Mouse (Mus musculus): ENCODE measurements around the gene Nostrin. TPM values are rescaled to one million over a fixed set of nuclear protein-coding genes. Genes with fewer than 3 reads are reported as not detected.
A peak's percentile ranks its signal among the peaks of the same experiment; 100 is the strongest.

Gene Nostrin
- polyA plus RNA-seq, 1 experiment from 2014 or later: 2.4 TPM

DNA sequence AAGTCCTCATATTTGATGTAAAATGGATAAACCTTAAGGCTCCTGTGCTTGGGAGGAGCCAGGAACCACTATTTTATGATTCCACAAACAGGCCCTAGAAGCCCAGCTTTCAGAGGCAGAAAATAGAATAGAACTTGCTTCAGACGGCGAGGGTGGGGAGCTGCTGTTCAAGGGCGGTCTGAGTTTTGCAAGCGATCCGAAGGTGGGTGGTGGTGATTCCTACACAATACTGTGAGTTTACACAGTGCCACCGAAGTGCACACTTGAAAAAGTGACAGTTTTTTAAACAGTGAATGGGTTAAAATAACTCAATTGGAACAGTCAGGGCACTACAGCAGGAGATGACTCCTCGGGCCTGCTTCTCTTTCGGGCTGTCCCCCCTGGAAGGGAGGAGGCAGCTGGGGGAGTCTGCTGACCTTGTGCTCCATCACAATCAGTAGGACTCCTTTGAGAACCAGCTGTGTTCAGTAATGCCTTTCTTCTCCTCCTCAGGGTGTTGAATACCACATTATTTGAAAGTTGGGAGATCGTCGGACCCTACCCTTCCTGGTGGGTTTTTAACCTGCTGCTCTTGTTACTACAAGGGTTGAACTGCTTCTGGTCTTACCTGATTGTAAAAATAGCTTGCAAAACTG, 31.0 kb upstream of the Nostrin start:
- H3K4me1 ChIP-seq (ENCODE audit: control insufficient read depth, insufficient read depth, low read depth, low read length): no peaks in the 10 kb centered on the region
- no peak overlapping the region for H3K9ac ChIP-seq (ENCODE audit: low read depth, low read length)
- H3K4me3 ChIP-seq (ENCODE audit: low read length): no peak overlapping the region
- no peaks in the 10 kb centered on the region for H3K36me3 ChIP-seq (ENCODE audit: control insufficient read depth, insufficient read depth, low read length)
- no peaks in the 10 kb centered on the region for H3K9me3 ChIP-seq (ENCODE audit: control insufficient read depth, low read length)
- H3K4me2 ChIP-seq (ENCODE audit: low read length): no peak overlapping the region
- H3K27ac ChIP-seq (ENCODE audit: low read depth, low read length): no peak overlapping the region
- no peak for ATAC-seq
- WGBS: 44% methylated on average over 10 of the region's 10 CpGs
- no peaks in the 10 kb centered on the region for H3K27me3 ChIP-seq (replicated peaks; ENCODE audit: control insufficient read depth, insufficient read depth, low read length)

DNA sequence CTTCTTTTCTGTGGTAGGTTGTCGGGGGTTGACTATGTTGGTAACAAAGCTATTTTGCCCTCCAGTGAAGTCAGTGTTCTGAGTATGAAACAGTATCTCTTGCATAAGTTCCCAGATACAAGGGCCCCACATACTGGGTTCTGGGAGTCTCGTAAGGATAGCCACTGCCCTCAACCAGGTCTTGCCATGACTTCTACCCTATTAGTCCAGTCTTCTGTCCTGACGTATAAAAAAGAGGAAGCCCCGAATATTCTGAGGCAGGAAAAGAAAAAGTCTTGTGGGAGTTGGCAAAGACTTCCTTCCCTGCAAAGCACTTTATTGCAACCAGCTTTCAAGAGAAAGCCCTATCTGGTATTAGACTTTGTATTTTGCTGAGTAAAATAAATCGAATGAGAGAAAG, 26.4 kb upstream of the Nostrin start:
- Histone ChIP-seq H3K9ac (ENCODE audit: low read depth, low read length) (no peak overlapping the region), H3K4me2 (ENCODE audit: low read length) (no peak overlapping the region), H3K9me3 (ENCODE audit: control insufficient read depth, low read length) (no peaks in the 10 kb centered on the region), H3K27ac (ENCODE audit: low read depth, low read length) (no peak overlapping the region), H3K27me3 (replicated peaks; ENCODE audit: control insufficient read depth, insufficient read depth, low read length) (no peaks in the 10 kb centered on the region), H3K4me3 (ENCODE audit: low read length) (no peak overlapping the region), H3K4me1 (ENCODE audit: control insufficient read depth, insufficient read depth, low read depth, low read length) (no peaks in the 10 kb centered on the region), H3K36me3 (ENCODE audit: control insufficient read depth, insufficient read depth, low read length) (no peaks in the 10 kb centered on the region)
- ATAC-seq: no peak
- WGBS: 68% methylated on average over 5 of the region's 5 CpGs

DNA sequence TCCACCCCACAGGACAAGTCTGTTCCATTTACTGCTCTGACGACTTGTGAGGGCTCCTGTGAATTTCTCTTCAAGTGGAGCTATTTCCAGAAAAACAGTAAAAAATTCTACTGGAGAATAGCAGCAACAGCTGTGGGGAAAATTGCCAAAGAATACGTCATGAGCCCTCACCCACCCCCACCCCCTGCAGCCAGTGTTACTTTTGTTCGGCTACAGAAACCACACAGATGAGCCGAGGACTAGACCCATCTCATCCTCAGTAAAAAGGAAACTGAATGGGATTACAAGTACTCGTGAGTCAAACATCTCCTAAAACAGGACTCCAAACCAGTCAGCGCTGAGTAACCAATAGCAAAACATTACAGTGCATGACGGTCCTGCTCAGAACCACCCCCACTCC, 25.9 kb upstream of the Nostrin start:
- no peak overlapping the region for H3K4me2 ChIP-seq (ENCODE audit: low read length)
- H3K4me1 ChIP-seq (ENCODE audit: control insufficient read depth, insufficient read depth, low read depth, low read length): no peaks in the 10 kb centered on the region
- H3K27me3 ChIP-seq (replicated peaks; ENCODE audit: control insufficient read depth, insufficient read depth, low read length): no peaks in the 10 kb centered on the region
- H3K27ac ChIP-seq (ENCODE audit: low read depth, low read length): no peak overlapping the region
- WGBS: 56% methylated on average over 7 of the region's 7 CpGs
- no peak overlapping the region for H3K4me3 ChIP-seq (ENCODE audit: low read length)
- H3K36me3 ChIP-seq (ENCODE audit: control insufficient read depth, insufficient read depth, low read length): no peaks in the 10 kb centered on the region
- H3K9me3 ChIP-seq (ENCODE audit: control insufficient read depth, low read length): no peaks in the 10 kb centered on the region
- H3K9ac ChIP-seq (ENCODE audit: low read depth, low read length): no peak overlapping the region
- no peak for ATAC-seq

DNA sequence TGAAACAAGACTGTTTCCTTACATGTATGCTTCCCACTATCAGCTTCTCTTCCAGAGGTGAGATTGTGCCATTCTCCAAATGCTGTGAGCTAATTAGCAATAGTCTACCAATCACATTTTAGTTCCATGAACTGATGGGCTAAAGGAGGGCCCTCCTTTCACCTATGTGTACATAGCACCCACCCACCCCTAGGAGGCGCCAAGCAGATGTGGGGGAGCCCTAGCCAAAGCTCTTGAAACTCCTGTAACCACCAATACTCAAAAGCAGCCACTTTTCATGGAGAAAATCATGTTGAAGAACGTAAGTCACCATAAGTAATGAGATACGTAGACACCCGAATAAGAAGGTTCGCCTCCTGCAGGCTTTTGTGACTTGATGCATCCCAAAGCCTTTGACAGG, 23.0 kb upstream of the Nostrin start:
- Histone ChIP-seq H3K4me1 (ENCODE audit: control insufficient read depth, insufficient read depth, low read depth, low read length) (no peaks in the 10 kb centered on the region), H3K36me3 (ENCODE audit: control insufficient read depth, insufficient read depth, low read length) (no peaks in the 10 kb centered on the region), H3K9me3 (ENCODE audit: control insufficient read depth, low read length) (peaks cover 2% of the 10 kb centered on the region; the same call in 1 of the 2 replicates), H3K27ac (ENCODE audit: low read depth, low read length) (no peak overlapping the region), H3K27me3 (replicated peaks; ENCODE audit: control insufficient read depth, insufficient read depth, low read length) (no peaks in the 10 kb centered on the region), H3K4me3 (ENCODE audit: low read length) (no peak overlapping the region), H3K4me2 (ENCODE audit: low read length) (no peak overlapping the region), H3K9ac (ENCODE audit: low read depth, low read length) (no peak overlapping the region)
- WGBS: 87% methylated on average over 5 of the region's 5 CpGs
- no peak for ATAC-seq

DNA sequence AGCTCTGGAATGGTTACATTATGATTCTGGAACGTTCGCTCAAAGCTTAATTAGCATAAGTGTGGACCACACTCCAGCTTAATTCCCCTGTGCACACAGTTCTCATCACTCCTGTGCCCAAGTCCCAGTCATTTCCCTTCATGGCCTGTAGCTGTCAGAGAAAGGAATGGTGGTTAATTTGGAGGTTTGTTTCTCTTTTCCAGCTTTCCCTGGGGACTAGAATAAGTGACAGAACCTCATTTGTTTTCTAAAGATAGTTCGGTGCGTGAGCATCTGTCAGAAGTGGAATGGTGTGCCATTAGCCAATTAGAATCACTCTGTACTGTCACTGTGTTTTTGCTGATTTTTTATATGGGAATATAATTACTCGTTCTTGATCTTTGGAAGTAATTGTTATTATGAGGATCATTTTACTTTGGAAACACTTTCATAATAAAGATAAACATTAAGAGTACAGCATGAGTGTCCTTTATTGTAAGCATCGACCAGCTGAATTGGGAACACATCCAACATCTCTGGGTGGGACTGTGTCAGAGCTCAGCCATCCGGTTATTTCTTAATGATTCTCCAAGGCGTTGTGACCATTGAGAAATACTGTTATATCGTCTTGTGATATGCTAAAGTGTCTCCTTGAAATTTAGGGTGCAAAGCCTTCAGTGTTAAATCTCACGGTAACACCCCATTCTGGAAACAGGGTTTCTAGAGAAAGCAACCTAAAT, 21.6 kb upstream of the Nostrin start:
- H3K27me3 ChIP-seq (replicated peaks; ENCODE audit: control insufficient read depth, insufficient read depth, low read length): no peaks in the 10 kb centered on the region
- H3K9ac ChIP-seq (ENCODE audit: low read depth, low read length): no peak overlapping the region
- WGBS: 50% methylated on average over 10 of the region's 10 CpGs
- no peak for ATAC-seq
- no peaks in the 10 kb centered on the region for H3K36me3 ChIP-seq (ENCODE audit: control insufficient read depth, insufficient read depth, low read length)
- peaks cover 2% of the 10 kb centered on the region; the same call in 1 of the 2 replicates for H3K9me3 ChIP-seq (ENCODE audit: control insufficient read depth, low read length)
- no peak overlapping the region for H3K4me2 ChIP-seq (ENCODE audit: low read length)
- H3K4me1 ChIP-seq (ENCODE audit: control insufficient read depth, insufficient read depth, low read depth, low read length): no peaks in the 10 kb centered on the region
- H3K27ac ChIP-seq (ENCODE audit: low read depth, low read length): no peak overlapping the region
- H3K4me3 ChIP-seq (ENCODE audit: low read length): no peak overlapping the region

GRCm38 (mm10) chr2:69115921-69116320, 19.7 kb upstream of the Nostrin start:
- Histone ChIP-seq H3K4me2 (ENCODE audit: low read length) (no peak overlapping the region), H3K27ac (ENCODE audit: low read depth, low read length) (no peak overlapping the region), H3K9ac (ENCODE audit: low read depth, low read length) (no peak overlapping the region), H3K36me3 (ENCODE audit: control insufficient read depth, insufficient read depth, low read length) (no peaks in the 10 kb centered on the region), H3K4me3 (ENCODE audit: low read length) (no peak overlapping the region), H3K27me3 (replicated peaks; ENCODE audit: control insufficient read depth, insufficient read depth, low read length) (no peaks in the 10 kb centered on the region), H3K4me1 (ENCODE audit: control insufficient read depth, insufficient read depth, low read depth, low read length) (no peaks in the 10 kb centered on the region; the same call in 1 of the 2 replicates), H3K9me3 (ENCODE audit: control insufficient read depth, low read length) (peaks cover 2% of the 10 kb centered on the region; the same call in 1 of the 2 replicates)
- ATAC-seq: peak; percentile 49; the same call in 1 of the 2 replicates
- WGBS: 81% methylated on average over 3 of the region's 3 CpGs

DNA sequence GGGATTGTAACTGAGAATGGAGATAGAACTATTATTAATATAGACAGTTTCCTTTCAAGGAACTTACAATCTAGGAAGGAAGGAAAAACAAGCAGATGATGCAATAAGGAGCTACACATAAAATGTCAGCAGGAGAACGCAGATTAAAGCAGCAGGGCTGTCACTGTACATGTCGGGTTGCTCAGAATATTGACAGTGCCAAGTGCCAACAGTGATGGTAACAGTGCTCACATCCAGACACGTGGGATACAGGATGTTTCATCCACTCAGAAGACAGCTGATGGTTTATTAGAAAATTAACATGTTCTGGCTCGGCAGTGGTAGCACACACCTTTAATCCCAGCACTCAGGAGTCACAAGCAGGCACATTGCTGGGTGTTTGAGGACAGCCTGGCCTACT, 18.8 kb upstream of the Nostrin start:
- H3K4me3 ChIP-seq (ENCODE audit: low read length): no peak overlapping the region
- no peak overlapping the region for H3K27ac ChIP-seq (ENCODE audit: low read depth, low read length)
- H3K36me3 ChIP-seq (ENCODE audit: control insufficient read depth, insufficient read depth, low read length): no peaks in the 10 kb centered on the region
- WGBS: 52% methylated on average over 4 of the region's 4 CpGs
- H3K9ac ChIP-seq (ENCODE audit: low read depth, low read length): no peak overlapping the region
- peak; percentile 37; the same call in 1 of the 2 replicates for ATAC-seq
- peaks cover 2% of the 10 kb centered on the region; the same call in 1 of the 2 replicates for H3K9me3 ChIP-seq (ENCODE audit: control insufficient read depth, low read length)
- no peak overlapping the region for H3K4me2 ChIP-seq (ENCODE audit: low read length)
- no peaks in the 10 kb centered on the region for H3K27me3 ChIP-seq (replicated peaks; ENCODE audit: control insufficient read depth, insufficient read depth, low read length)
- no peaks in the 10 kb centered on the region; the same call in 1 of the 2 replicates for H3K4me1 ChIP-seq (ENCODE audit: control insufficient read depth, insufficient read depth, low read depth, low read length)

DNA sequence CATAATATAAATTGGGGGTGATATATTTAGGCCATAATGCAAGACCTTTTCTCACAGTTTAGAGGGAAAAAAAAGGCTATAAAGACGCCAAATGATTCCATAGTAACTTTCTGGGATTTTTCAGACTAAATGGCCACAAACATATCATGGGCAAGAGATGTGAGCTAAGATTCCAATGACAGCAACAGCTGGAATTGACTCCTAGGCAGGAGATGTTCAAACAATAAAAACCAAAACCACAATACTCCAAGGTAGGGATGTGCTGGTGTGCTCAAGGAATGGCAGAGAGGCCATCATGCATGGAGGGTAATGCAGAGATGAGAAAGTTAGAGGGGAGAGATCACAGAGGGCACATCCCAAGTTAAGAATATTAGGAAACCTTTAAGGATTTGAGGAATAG, 16.6 kb upstream of the Nostrin start:
- 98% methylated on average over 1 of the region's 1 CpGs for WGBS
- no peaks in the 10 kb centered on the region for H3K27me3 ChIP-seq (replicated peaks; ENCODE audit: control insufficient read depth, insufficient read depth, low read length)
- no peaks in the 10 kb centered on the region for H3K36me3 ChIP-seq (ENCODE audit: control insufficient read depth, insufficient read depth, low read length)
- H3K4me3 ChIP-seq (ENCODE audit: low read length): no peak overlapping the region
- no peak for ATAC-seq
- no peak overlapping the region for H3K9ac ChIP-seq (ENCODE audit: low read depth, low read length)
- no peak overlapping the region for H3K4me2 ChIP-seq (ENCODE audit: low read length)
- peaks cover 2% of the 10 kb centered on the region; the same call in 1 of the 2 replicates for H3K9me3 ChIP-seq (ENCODE audit: control insufficient read depth, low read length)
- H3K27ac ChIP-seq (ENCODE audit: low read depth, low read length): no peak overlapping the region
- no peaks in the 10 kb centered on the region; the same call in 1 of the 2 replicates for H3K4me1 ChIP-seq (ENCODE audit: control insufficient read depth, insufficient read depth, low read depth, low read length)

DNA sequence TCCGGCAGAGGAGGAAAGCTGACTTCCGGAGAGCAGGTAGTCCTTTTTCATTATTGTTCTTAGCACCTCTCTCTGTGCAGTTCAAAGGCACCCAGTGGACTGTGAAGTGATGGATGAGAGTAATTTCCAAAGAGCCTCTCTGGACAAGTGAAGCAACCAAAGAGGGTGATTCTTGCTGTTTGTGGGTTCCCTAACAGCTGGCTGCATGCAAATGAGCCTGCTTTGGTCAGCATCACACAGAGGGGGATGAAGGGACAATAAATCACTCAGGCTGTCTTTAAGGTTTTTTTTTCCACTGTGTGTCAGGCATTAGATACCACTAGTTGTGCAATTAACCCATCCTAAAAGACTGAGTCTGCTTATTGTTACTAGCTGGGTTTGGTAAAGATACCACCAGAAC, 15.9 kb upstream of the Nostrin start:
- Histone ChIP-seq H3K4me3 (ENCODE audit: low read length) (no peak overlapping the region), H3K36me3 (ENCODE audit: control insufficient read depth, insufficient read depth, low read length) (no peaks in the 10 kb centered on the region), H3K9ac (ENCODE audit: low read depth, low read length) (no peak overlapping the region), H3K9me3 (ENCODE audit: control insufficient read depth, low read length) (peaks cover 2% of the 10 kb centered on the region; the same call in 1 of the 2 replicates), H3K27me3 (replicated peaks; ENCODE audit: control insufficient read depth, insufficient read depth, low read length) (no peaks in the 10 kb centered on the region), H3K4me1 (ENCODE audit: control insufficient read depth, insufficient read depth, low read depth, low read length) (no peaks in the 10 kb centered on the region; the same call in 1 of the 2 replicates), H3K27ac (ENCODE audit: low read depth, low read length) (no peak overlapping the region), H3K4me2 (ENCODE audit: low read length) (no peak overlapping the region)
- WGBS: 44% methylated on average over 2 of the region's 2 CpGs
- peak; percentile 41; the same call in 1 of the 2 replicates for ATAC-seq

Measured in hindbrain, embryonic 16.5 days (tissue).